Mouse (Mus musculus) kidney, postnatal 10 days (tissue): ENCODE measurements at regions not wholly inside any gene's neighbourhood (a gene's known extent, or its start where the extent isn't known, plus 50 kb on each side); places are given as distances from the start of the nearest gene placed in this dataset.

Experiments used
- DNase-seq: peaks from one replicate; pipeline ENCODE4 v3.0.0; 2021; ENCODE audit warnings: mixed read lengths

- DNase-seq: no peak
Measured at GRCm38 (mm10) chr1:142838663-142839062, 801.8 kb upstream of the B3galt2 start.

- no peak for DNase-seq
Measured at GRCm38 (mm10) chr1:142867024-142867700, 773.3 kb upstream of the B3galt2 start.

- DNase-seq: no peak
Measured at GRCm38 (mm10) chr1:142891842-142892241, 748.6 kb upstream of the B3galt2 start.

- DNase-seq: no peak
Measured at GRCm38 (mm10) chr1:142893156-142893555, 747.3 kb upstream of the B3galt2 start.

GRCm38 (mm10) chr1:142894145-142894544, 746.3 kb upstream of the B3galt2 start:
- no peak for DNase-seq

GRCm38 (mm10) chr1:142895081-142895480, 745.4 kb upstream of the B3galt2 start:
- DNase-seq: no peak

GRCm38 (mm10) chr1:142909907-142910306, 730.6 kb upstream of the B3galt2 start:
- DNase-seq: no peak

GRCm38 (mm10) chr1:142956686-142957085, 683.8 kb upstream of the B3galt2 start:
- DNase-seq: no peak

GRCm38 (mm10) chr1:142971475-142971874, 669.0 kb upstream of the B3galt2 start:
- no peak for DNase-seq

GRCm38 (mm10) chr1:142973387-142973786, 667.1 kb upstream of the B3galt2 start:
- no peak for DNase-seq

- no peak for DNase-seq
Measured at GRCm38 (mm10) chr1:142982994-142983393, 657.5 kb upstream of the B3galt2 start.

GRCm38 (mm10) chr1:142983641-142984040, 656.8 kb upstream of the B3galt2 start:
- DNase-seq: no peak

- peak; percentile 29 for DNase-seq
Measured at GRCm38 (mm10) chr1:142985516-142985915, 654.9 kb upstream of the B3galt2 start.

GRCm38 (mm10) chr1:143000216-143000615, 640.2 kb upstream of the B3galt2 start:
- no peak for DNase-seq

GRCm38 (mm10) chr1:143001112-143001511, 639.4 kb upstream of the B3galt2 start:
- DNase-seq: no peak

- no peak for DNase-seq
Measured at GRCm38 (mm10) chr1:143006045-143006444, 634.4 kb upstream of the B3galt2 start.

- no peak for DNase-seq
Measured at GRCm38 (mm10) chr1:143019982-143020381, 620.5 kb upstream of the B3galt2 start.

- no peak for DNase-seq
Measured at GRCm38 (mm10) chr1:143053161-143053560, 587.3 kb upstream of the B3galt2 start.

- DNase-seq: no peak
Measured at GRCm38 (mm10) chr1:143053599-143053998, 586.9 kb upstream of the B3galt2 start.

GRCm38 (mm10) chr1:143054451-143055024, 585.9 kb upstream of the B3galt2 start:
- DNase-seq: no peak

GRCm38 (mm10) chr1:143060698-143061576, 579.5 kb upstream of the B3galt2 start:
- no peak for DNase-seq

- no peak for DNase-seq
Measured at GRCm38 (mm10) chr1:143065493-143065892, 575.0 kb upstream of the B3galt2 start.

GRCm38 (mm10) chr1:143071781-143072382, 568.6 kb upstream of the B3galt2 start:
- DNase-seq: no peak
